Mouse (Mus musculus): ENCODE measurements around the gene Homer3.

The Homer3 gene

GRCm38 (mm10) chr8:70340659-70341058 is 58.0 kb downstream of the Homer3 start:
- no peak for DNase-seq

GRCm38 (mm10) chr8:70342007-70342406 is 59.4 kb downstream of the Homer3 start:
- DNase-seq, result no peak

GRCm38 (mm10) chr8:70343076-70343475 is 60.4 kb downstream of the Homer3 start:
- no peak for DNase-seq

- peak; percentile 68 for DNase-seq
Observed at GRCm38 (mm10) chr8:70343696-70344095, 61.1 kb downstream of the Homer3 start.
